Mouse (Mus musculus): ENCODE results near the gene Plekha6. TPM values are rescaled to one million over a fixed set of nuclear protein-coding genes. Genes with fewer than 3 reads are reported as not detected.

The Plekha6 gene
- total and polyA plus RNA-seq, 2 experiments from 2014 or later: 11.9 to 49.3 TPM

- Histone ChIP-seq H3K36me3 (ENCODE audit: insufficient read depth, low read length) (no peaks in the 10 kb centered on the region; the same call in 1 of the 2 replicates), H3K4me2 (ENCODE audit: low read depth, low read length, poor library complexity, severe bottlenecking) (no peak overlapping the region), H3K4me3 (ENCODE audit: low read depth, low read length) (no peak overlapping the region), H3K4me1 (ENCODE audit: insufficient read depth, low read length) (peaks cover 16% of the 10 kb centered on the region; the same call in 1 of the 2 replicates), H3K27ac (ENCODE audit: low read depth, low read length) (no peak overlapping the region), H3K9me3 (ENCODE audit: low read length) (no peaks in the 10 kb centered on the region), H3K9ac (replicated peaks; ENCODE audit: low read length, poor library complexity, severe bottlenecking) (no peak overlapping the region), H3K27me3 (ENCODE audit: insufficient read depth, low read length) (no peaks in the 10 kb centered on the region)
- DNase-seq (ENCODE audit: low spot score) (no peak), ATAC-seq (ENCODE audit: low FRiP score) (no peak)
- no peak for TF ChIP-seq CTCF (IDR thresholded peaks at IDR 0.05)
Measured at GRCm38 (mm10) chr1:133224674-133225073, 60.7 kb downstream of the Plekha6 start.

- no peak for TF ChIP-seq CTCF (IDR thresholded peaks at IDR 0.05)
- ATAC-seq (ENCODE audit: low FRiP score) (no peak), DNase-seq (ENCODE audit: low spot score) (no peak)
- no peaks in the 10 kb centered on the region for H3K9me3 ChIP-seq (ENCODE audit: low read length)
- H3K4me3 ChIP-seq (ENCODE audit: low read depth, low read length): no peak overlapping the region
- no peak overlapping the region for H3K9ac ChIP-seq (replicated peaks; ENCODE audit: low read length, poor library complexity, severe bottlenecking)
- H3K27ac ChIP-seq (ENCODE audit: low read depth, low read length): no peak overlapping the region
- no peak overlapping the region for H3K4me2 ChIP-seq (ENCODE audit: low read depth, low read length, poor library complexity, severe bottlenecking)
- H3K27me3 ChIP-seq (ENCODE audit: insufficient read depth, low read length): no peaks in the 10 kb centered on the region
- WGBS: 75% methylated on average over 3 of the region's 3 CpGs
- H3K4me1 ChIP-seq (ENCODE audit: insufficient read depth, low read length): peaks cover 16% of the 10 kb centered on the region; the same call in 1 of the 2 replicates
- H3K36me3 ChIP-seq (ENCODE audit: insufficient read depth, low read length): no peaks in the 10 kb centered on the region; the same call in 1 of the 2 replicates
Measured at GRCm38 (mm10) chr1:133225137-133225536, 61.1 kb downstream of the Plekha6 start.

- DNase-seq (ENCODE audit: low spot score): no peak
- Histone ChIP-seq H3K27me3 (ENCODE audit: insufficient read depth, low read length) (no peaks in the 10 kb centered on the region), H3K4me3 (ENCODE audit: low read depth, low read length) (no peak overlapping the region), H3K36me3 (ENCODE audit: insufficient read depth, low read length) (no peaks in the 10 kb centered on the region; the same call in 1 of the 2 replicates), H3K9me3 (ENCODE audit: low read length) (no peaks in the 10 kb centered on the region), H3K9ac (replicated peaks; ENCODE audit: low read length, poor library complexity, severe bottlenecking) (no peak overlapping the region), H3K27ac (ENCODE audit: low read depth, low read length) (no peak overlapping the region), H3K4me1 (ENCODE audit: insufficient read depth, low read length) (peaks cover 16% of the 10 kb centered on the region; the same call in 1 of the 2 replicates), H3K4me2 (ENCODE audit: low read depth, low read length, poor library complexity, severe bottlenecking) (no peak overlapping the region)
- no peak for ATAC-seq (ENCODE audit: low FRiP score)
- 83% methylated on average over 2 of the region's 2 CpGs for WGBS
- TF ChIP-seq CTCF (IDR thresholded peaks at IDR 0.05): no peak
Measured at GRCm38 (mm10) chr1:133225561-133225960, 61.6 kb downstream of the Plekha6 start.

- peak; percentile 70 for TF ChIP-seq CTCF (IDR thresholded peaks at IDR 0.05)
- Histone ChIP-seq H3K4me1 (ENCODE audit: insufficient read depth, low read length) (peaks cover 16% of the 10 kb centered on the region; the same call in 1 of the 2 replicates), H3K27ac (ENCODE audit: low read depth, low read length) (peak overlapping the region; percentile 14; the same call in 1 of the 2 replicates), H3K9me3 (ENCODE audit: low read length) (no peaks in the 10 kb centered on the region), H3K36me3 (ENCODE audit: insufficient read depth, low read length) (no peaks in the 10 kb centered on the region; the same call in 1 of the 2 replicates), H3K4me3 (ENCODE audit: low read depth, low read length) (no peak overlapping the region), H3K4me2 (ENCODE audit: low read depth, low read length, poor library complexity, severe bottlenecking) (no peak overlapping the region), H3K27me3 (ENCODE audit: insufficient read depth, low read length) (no peaks in the 10 kb centered on the region), H3K9ac (replicated peaks; ENCODE audit: low read length, poor library complexity, severe bottlenecking) (no peak overlapping the region)
- 34% methylated on average over 9 of the region's 9 CpGs for WGBS
- DNase-seq (ENCODE audit: low spot score): peak; percentile 40
- ATAC-seq (ENCODE audit: low FRiP score): no peak
Measured at GRCm38 (mm10) chr1:133225963-133226660, 62.1 kb downstream of the Plekha6 start.

- WGBS: 19% methylated on average over 9 of the region's 9 CpGs
- Histone ChIP-seq H3K27me3 (ENCODE audit: insufficient read depth, low read length) (no peaks in the 10 kb centered on the region), H3K27ac (ENCODE audit: low read depth, low read length) (no peak overlapping the region; the same call in 1 of the 2 replicates), H3K4me2 (ENCODE audit: low read depth, low read length, poor library complexity, severe bottlenecking) (0 out of 2 replicates have a peak overlapping the region, but pooled peaks have one; percentile 2), H3K9ac (replicated peaks; ENCODE audit: low read length, poor library complexity, severe bottlenecking) (0 out of 2 replicates have a peak overlapping the region, but pooled peaks have one; percentile 44), H3K4me1 (ENCODE audit: insufficient read depth, low read length) (peaks cover 16% of the 10 kb centered on the region; the same call in 1 of the 2 replicates), H3K9me3 (ENCODE audit: low read length) (no peaks in the 10 kb centered on the region), H3K36me3 (ENCODE audit: insufficient read depth, low read length) (no peaks in the 10 kb centered on the region; the same call in 1 of the 2 replicates), H3K4me3 (ENCODE audit: low read depth, low read length) (no peak overlapping the region)
- DNase-seq (ENCODE audit: low spot score): peak; percentile 64
- no peak for TF ChIP-seq CTCF (IDR thresholded peaks at IDR 0.05)
- ATAC-seq (ENCODE audit: low FRiP score): peak; percentile 56
Measured at GRCm38 (mm10) chr1:133226928-133227327, 62.9 kb downstream of the Plekha6 start.

GRCm38 (mm10) chr1:133227378-133227777, 63.4 kb downstream of the Plekha6 start:
- no peak for TF ChIP-seq CTCF (IDR thresholded peaks at IDR 0.05)
- Histone ChIP-seq H3K27me3 (ENCODE audit: insufficient read depth, low read length) (no peaks in the 10 kb centered on the region), H3K36me3 (ENCODE audit: insufficient read depth, low read length) (no peaks in the 10 kb centered on the region; the same call in 1 of the 2 replicates), H3K9me3 (ENCODE audit: low read length) (no peaks in the 10 kb centered on the region), H3K27ac (ENCODE audit: low read depth, low read length) (no peak overlapping the region), H3K4me3 (ENCODE audit: low read depth, low read length) (no peak overlapping the region), H3K4me1 (ENCODE audit: insufficient read depth, low read length) (peaks cover 16% of the 10 kb centered on the region; the same call in 1 of the 2 replicates), H3K4me2 (ENCODE audit: low read depth, low read length, poor library complexity, severe bottlenecking) (0 out of 2 replicates have a peak overlapping the region, but pooled peaks have one; percentile 2), H3K9ac (replicated peaks; ENCODE audit: low read length, poor library complexity, severe bottlenecking) (0 out of 2 replicates have a peak overlapping the region, but pooled peaks have one; percentile 44)
- DNase-seq (ENCODE audit: low spot score): no peak
- ATAC-seq (ENCODE audit: low FRiP score): no peak
- WGBS: 26% methylated on average over 2 of the region's 2 CpGs

Data from midbrain, postnatal 0 days (tissue).